Mouse (Mus musculus) liver, postnatal 0 days (tissue): Measurements from ENCODE around the gene Ccdc194.

ENCODE experiments used
- CTCF ChIP-seq: sonication (generic); IDR thresholded peaks from 2 replicates; pipeline ENCODE4 v1.5.1; 2016; ENCODE audit warnings: antibody characterized with exemption, low read depth
- EP300 ChIP-seq: IDR thresholded peaks from 2 replicates; pipeline ENCODE4 v1.6.1; 2016; ENCODE audit warnings: antibody characterized with exemption, low read depth, mild to moderate bottlenecking

DNA sequence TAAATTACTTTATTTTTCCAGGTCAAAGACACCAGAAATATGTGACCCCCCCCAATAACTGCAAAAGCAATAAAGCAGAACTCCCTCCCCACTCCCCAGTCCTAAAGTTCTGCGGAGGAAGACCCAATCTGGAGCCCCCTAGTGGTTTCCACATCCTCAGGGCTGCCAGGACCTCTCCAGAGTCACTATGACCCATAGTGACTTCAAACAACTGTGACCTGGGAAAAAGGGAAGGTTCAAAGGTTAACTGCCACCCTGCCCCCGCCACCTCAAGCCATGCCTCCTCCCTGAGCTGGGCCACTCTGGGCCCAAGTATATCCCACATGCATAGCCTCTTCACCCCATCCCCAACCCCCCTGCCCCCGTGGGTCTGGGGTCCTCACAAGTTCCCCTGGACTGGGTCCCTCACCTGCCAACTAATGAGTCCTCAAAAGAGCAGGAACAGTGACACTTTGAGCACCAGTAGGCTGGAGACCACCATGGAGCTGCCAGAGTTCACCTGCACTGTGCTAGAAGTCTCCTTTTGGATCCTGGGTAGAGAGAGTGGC is 8.8 kb upstream of the Ccdc194 start:
- peak; percentile 31 for TF ChIP-seq CTCF
- no peak for TF ChIP-seq EP300
